Mouse (Mus musculus) urinary bladder, postnatal 36 days (tissue): ENCODE data around the gene St14.
"Not testable (repeated sequence)": the region's sequence is repeated elsewhere in the genome, so short reads cannot be mapped to it uniquely, and the experiment has no call there.

Experiments used
- DNase-seq, 2 experiments: peaks; one replicate each; pipeline ENCODE4 v3.0.0; 2022; ENCODE audit warnings: low spot score in 2 of 2, mixed read lengths in 1 of 2

St14 gene

DNA sequence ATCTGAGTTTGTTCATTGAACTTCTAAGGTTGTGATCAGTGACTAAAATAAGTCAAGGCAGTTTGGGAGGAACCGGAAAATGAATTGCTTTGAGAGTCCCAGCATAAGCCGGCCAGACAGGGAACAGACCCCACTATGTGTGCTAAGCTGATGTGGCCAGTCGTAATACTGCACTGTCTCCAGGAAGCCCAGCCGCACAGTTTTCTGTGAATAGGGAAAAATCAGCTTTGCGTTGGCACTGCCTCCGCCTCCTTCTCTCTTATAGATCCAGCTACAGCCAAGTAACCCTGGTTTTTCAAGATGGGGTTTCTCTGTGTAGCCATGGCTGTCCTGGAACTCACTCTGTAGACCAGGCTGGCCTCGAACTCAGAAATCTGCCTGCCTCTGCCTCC lies 44.9 kb downstream of the St14 start:
- no peak for DNase-seq

DNA sequence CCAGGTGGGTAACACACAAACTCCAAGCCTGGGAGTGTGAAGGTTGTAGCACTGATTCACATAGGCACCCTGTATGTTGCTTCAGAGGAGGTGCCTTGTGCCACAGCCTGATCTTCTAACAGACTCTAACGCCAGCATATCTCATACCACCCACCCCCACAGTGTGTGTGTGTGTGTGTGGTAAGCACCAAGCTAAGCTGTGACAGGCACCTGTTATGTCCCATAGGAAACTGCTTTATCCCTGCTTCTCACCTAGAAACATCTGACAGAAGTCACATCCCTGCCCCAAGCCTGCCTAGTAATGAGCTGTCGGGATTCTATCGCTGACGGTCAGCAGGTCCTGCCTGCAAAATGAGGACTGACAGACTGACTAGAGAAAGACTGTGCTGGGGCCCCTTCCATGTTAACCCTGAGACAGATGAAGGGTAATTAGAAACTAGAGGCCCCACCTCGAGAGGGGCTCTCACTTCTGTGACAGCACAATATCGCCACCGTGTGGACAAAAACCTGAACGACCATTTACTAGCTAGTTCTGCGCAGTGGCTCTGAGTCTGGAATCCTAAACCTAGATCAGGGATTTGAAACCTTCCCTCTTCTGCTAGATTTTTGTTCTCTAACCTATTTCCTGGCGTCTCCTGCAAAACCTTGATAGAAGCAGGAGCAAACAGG lies 45.4 kb downstream of the St14 start:
- DNase-seq, result peak; percentile 22 to 52

DNA sequence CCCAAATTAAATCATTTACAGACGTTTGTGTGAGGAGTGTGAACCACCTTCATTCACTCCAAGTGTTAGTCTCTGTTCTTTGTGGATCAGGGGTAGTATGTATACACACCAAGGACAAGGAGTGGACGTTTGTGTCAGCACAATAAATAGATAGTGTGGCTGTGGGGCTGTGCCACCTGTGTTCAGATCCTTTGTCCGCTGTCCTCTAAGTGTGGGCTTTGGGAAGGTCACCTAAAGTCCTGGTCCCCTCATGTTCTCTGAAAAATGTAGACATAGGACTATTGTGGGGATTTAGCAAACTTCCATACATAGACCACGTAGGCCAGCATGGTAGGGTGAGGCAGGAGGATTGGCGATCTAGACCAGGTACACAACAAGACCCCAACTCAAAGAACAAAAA lies 46.1 kb downstream of the St14 start:
- DNase-seq, result no peak

DNA sequence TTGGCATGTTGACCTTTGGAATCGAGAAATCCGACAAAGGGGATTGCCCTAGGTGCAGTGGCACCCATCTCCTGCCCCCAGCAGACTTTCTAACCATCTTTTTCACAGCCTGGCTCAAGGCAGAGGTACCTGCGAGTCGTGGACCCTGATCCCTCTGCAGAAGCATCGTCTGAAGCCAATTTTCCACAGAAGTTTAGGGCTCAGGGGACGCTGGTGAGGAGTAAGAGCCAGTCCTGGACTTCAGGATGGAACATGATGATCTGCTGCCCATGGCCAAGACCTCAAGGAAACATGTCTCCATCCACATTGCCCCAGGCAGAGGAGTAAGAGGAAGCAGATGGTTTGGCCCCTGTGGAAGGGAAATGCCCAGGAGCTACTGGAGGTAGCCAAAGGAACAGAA lies 48.9 kb downstream of the St14 start:
- no peak for DNase-seq

DNA sequence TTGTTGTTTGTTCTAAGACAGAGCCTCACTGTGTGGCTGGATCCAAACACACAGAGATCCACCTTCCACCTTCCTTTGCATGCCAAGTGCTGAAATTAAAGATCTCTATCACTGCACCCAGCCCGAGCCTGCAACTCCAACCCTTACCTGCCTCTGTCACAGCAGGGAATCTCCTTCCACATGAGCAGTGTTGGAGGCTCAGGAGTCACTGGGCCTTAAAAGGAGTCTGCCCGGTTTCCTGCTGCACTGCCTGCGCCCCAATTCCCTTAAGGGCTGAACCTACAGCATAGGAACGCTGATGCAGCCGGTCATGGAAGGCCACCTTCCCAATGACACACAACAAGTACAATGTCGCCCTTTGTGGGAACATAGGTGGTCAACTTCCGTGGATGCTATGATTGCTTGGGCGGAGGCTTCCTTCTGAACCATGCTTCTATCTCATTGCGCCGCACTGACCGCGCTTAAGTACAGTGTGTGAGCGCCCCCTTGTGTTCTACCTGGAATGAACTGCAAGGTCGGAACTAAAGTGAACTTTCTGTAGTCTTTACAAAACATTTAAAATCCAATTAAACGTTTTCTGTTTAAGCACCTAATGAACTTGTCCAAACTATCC lies 49.5 kb downstream of the St14 start:
- peak; percentile 56 to 72 for DNase-seq

DNA sequence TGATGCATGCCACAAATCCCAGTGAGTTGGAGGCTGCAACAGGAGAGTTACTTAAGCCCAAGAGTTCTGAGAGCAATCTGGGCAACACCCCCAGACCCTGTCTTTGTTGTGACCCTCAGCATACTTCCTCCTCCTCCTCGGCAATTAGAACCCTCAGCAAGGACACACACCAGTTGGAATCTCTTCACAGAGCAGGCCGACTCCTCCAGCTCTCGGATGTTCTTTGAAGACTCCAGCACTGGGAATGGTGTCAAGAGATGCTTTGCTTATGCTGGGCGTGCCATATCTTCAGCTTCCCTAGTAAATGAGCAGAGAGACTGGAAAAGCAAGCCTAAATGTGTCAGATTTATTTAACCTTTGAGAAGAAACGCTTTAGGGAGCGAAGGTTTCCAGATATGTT lies 50.9 kb downstream of the St14 start:
- no peak for DNase-seq

DNA sequence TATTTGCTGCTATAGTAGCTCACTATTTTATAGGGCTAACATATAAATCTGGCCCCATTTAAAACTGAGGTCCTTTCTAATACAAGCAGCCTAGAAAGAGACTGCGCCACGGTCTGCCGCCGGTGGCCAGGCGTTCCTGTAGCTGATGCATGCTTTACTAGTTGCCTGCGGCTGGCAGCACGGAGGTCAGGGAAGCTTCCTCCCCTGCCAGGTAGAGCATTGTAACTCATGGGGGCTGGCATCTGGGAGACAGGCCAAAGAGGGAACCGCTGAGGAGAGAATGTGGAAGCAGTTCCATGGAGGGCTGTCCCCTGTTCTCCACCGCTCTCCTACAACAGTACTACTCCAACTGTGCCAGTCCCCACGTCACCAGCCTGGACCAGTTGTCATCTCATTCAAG lies 56.8 kb downstream of the St14 start:
- no peak for DNase-seq

DNA sequence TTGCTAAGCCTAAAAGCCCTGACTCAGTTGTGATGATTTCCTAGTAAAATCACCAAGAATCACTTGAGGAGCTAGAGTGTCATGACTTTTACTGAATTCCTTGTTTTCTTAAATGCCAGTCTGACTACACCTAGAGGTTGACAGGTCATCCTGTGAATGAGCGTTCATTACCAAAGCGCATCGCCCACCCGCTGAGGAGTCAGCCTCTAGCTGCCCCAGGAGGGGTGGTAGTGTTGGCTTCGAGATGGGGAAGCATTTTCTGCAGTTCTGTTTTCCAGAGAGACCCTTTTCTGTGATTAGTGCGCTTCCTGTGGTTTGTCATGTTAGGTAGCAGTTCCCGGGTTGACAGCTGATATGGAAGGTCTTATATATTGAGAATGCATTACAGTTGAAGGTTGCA lies 57.9 kb downstream of the St14 start:
- DNase-seq, result no peak

DNA sequence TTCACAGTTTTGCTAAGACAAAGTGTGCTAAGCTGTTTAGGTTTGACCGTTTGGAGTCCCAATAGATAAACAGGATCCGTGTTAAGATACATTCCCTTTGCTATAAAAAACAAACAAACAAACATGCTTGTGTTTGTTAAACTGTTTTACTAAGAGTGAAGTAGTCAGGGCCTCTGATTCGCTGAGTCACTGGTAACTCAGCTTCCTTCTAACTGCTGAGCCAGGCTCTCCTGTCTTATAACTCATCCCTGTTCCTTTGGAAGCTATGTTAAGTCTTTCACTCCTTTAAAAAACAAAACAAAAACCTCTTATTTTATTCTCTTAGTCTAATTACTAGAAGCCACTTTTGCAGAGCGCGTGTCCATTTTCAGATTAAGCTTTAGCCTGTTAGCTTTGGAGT lies 59.4 kb downstream of the St14 start:
- no peak for DNase-seq

DNA sequence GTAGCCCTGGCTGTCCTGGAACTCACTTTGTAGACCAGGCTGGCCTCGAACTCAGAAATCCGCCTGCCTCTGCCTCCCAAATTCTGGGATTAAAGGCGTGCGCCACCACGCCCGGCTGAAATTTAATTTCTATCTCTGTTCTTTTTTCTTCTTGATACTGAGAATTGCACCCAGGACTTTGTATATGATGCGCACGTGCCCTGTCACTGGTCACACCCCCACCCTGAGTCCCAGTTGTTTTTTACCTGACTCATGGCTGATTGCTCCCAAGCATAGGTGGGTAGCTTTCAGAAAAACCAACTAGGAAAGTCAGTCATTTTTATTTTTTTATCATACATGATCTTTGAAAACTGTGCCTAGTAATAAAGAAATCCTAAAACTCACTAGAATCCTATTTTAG lies 60.9 kb downstream of the St14 start:
- DNase-seq, result no peak

DNA sequence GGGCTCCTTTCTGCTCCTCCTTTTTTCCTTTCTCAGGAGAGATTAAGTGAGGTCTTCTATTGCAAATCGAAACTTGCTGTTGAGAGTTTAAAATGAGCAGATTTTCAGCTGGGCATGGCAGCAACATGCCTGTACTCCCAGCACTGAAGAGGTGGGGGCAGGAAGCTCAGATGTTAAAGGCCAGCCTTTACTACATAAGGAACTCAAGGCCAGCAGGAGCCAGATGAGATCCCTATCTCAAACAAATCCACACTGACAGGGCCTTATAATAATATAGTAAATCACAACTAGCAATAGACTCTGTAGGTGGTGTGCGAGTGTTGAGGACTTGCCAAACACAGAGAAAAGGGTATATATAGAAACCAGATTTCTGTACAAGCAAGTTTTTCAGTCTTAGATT lies 72.9 kb downstream of the St14 start:
- DNase-seq, result no peak

DNA sequence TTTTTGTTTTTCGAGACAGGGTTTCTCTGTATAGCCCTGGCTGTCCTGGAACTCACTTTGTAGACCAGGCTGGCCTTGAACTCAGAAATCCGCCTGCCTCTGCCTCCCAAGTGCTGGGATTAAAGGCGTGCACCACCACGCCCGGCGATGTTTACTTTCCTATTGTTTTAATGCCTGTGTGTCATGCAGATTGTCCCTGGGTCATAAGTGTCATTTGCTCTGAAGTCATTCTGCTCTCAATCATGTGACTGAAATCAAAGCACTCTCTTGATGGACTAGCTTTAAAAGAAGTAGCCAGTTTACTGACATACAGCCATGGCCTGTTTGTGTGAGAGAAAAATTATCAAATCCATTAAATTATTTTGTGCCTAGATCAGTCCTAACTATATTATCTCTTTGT lies 80.1 kb downstream of the St14 start:
- not testable (repeated sequence) for DNase-seq

DNA sequence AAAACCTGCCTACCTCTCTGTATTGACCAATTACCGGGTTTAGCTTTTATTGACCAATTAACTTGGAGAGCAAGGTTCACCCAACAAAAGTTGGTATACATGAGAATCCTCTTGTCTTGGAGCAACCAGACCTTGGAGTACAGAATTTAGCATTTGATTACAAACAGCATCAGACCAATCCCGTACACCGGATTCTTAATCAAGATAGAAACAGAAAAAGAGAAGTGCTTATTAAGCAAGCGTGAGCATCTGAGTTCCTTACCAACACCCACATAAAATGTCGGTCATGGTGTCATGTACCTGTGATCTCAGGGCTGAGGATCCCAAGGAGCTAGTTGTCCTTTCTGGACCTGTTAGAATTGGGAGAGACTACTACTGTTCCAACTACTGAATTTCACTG lies 81.4 kb downstream of the St14 start:
- DNase-seq, result no peak
